Mouse (Mus musculus): ENCODE measurements around the gene Mrps35.

The Mrps35 gene

DNA sequence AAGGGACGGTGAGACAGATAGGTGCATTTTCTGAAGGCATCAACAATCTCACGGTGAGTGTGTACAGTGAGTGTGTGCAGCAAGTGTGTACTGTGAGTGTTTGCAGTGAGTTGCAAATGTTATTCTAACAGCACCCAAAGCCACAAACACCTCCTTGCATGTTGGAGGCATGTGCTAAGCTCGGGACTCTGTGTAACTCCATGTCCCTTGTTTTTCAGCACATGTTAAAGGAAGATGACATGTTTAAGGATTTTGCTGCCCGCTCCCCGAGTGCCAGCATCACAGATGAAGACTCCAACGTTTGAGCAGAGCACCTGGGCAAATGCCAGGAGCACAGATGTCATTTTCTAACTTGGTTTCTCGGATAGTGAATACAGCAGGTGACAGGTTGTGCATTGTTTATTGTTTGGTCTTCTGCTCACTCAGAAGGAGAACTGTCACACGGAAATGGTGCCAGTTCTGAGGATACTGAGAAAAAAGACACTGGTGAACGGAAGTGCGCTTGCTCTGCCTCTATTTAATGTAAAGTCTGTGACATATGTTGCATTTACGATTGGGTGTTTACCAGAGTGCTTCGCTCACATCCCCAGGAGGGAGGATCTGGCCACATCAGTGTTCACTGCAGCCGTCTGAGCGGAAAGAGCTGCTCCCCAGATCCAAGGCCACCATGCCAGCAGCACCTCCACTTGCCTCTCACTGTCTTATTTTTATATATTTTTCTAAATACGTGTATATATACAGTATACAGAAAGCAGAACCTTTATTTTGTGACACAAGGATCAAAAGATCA lies 12.3 kb upstream of the Mrps35 start:
- DNase-seq (ENCODE audit: low read depth) = no peak

DNA sequence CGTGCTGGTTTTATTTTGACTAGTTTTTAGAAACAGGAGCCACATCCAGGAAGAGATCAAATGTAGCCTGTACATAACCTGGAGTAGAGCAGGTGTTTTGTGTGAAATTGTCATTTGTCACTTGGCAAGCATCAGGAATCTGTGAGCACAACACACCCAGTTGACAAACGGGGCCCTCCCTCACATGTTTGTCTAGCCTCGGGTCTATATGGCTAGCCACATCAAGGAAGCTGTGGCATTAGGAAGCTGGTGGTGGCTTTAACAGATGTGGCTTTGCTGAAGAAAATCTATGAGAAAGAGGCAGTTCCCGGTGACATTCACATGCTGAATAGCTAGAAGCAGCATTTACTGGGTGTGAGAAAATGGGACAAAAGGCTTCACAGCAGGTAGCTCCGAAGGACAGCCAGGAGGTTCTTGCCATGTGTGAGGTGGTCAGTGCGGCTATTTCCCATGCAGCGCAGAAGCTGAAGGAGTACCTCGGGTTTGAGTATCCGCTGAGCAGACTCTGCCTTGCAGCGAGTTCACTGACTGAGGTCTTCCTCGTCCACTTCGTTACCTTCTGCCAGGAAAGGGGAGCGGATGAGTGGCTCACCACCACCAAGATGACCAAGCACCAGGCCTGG lies 10.2 kb upstream of the Mrps35 start, which contains the start of gene Rep15:
TSS of gene Rep15 (plus strand) at position 282 of the 623 bp plus-strand sequence.
- peak; percentile 37 for DNase-seq (ENCODE audit: low read depth)

DNA sequence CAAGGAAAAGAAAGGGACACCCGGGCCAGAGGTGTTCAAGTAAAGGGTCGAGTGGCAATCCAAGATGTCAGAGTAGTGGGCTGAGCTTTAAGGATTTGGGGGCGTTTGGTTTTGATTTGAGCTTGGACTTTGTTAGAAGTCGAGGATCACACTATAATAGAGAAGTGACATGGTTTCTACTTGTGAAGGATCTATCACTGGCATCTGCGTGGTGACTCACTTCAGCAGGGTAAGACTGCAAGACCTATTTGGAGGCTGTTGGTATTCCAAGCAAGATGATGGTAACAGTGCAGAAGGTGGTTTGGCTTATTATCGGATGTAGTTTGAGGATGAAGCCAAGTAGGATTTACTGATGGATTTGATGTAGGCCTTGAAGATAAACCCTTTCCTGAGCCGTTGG lies 1.1 kb downstream of the Mrps35 start:
- DNase-seq (ENCODE audit: low read depth) = no peak

DNA sequence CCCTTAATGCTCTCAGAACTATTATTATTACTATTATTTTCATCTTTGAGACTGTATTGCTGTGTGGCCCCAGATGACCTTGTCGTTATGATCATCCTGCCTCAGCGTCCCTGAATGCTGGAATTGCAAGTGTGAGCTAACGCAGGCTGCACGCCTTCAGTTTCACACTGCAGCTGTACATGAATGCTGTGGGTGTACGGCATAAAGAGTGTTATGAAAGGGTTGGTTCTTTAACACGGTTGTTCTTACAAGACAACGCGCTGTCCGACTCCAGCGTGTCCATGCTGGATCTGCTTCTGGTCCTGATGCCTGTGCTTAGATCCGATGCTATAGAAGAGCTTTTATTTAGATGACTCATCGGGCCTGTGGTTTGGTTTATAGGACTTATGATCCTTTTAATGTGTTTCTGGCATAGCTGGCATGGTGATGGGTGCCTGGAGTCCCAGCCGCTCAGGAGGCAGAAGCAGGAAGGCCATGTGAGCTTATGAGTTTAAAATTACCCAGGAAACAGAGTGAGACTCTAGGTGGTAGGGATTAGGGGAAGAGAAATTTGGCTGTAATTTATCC lies 6.8 kb downstream of the Mrps35 start:
- no peak for DNase-seq (ENCODE audit: low read depth)

DNA sequence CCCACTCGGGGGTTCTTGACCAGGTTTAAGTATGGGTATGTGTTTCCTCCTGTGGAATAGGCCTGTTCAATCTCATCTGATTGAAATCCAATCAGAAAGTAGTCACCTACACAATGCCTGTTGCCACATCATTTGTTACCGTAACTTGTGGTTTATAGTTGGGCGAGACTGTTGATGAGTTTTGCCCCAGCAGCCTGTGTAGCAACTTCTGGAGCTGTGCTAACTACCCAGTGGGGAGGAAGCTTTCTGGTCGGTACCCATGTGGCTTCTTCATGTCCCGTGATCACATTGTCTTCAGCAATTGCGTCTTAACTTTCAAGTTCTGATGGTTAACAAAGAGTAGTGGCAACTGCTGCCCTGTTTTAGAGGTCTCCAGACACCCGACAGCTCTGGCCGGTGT lies 9.1 kb downstream of the Mrps35 start:
- DNase-seq (ENCODE audit: low read depth) = no peak

DNA sequence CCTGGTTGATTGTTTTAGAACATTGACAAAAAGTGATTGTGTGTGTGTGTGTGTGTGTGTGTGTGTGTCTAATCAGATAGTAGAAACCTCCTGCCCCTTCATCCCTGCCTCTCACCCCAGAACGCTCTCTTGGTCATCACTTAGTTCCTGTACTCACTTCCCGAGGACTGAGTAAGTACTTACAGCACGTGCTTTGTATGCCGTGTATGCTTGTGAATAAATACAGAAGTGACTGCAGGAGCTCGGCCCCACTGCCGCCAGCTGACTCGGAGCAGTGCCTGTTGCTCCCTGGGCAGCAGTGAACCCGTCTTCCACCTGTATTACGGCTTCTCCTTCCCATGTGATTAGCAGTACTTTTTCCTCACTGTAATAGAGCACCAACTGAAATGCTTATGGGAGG lies 9.9 kb downstream of the Mrps35 start:
- DNase-seq (ENCODE audit: low read depth) = no peak

DNA sequence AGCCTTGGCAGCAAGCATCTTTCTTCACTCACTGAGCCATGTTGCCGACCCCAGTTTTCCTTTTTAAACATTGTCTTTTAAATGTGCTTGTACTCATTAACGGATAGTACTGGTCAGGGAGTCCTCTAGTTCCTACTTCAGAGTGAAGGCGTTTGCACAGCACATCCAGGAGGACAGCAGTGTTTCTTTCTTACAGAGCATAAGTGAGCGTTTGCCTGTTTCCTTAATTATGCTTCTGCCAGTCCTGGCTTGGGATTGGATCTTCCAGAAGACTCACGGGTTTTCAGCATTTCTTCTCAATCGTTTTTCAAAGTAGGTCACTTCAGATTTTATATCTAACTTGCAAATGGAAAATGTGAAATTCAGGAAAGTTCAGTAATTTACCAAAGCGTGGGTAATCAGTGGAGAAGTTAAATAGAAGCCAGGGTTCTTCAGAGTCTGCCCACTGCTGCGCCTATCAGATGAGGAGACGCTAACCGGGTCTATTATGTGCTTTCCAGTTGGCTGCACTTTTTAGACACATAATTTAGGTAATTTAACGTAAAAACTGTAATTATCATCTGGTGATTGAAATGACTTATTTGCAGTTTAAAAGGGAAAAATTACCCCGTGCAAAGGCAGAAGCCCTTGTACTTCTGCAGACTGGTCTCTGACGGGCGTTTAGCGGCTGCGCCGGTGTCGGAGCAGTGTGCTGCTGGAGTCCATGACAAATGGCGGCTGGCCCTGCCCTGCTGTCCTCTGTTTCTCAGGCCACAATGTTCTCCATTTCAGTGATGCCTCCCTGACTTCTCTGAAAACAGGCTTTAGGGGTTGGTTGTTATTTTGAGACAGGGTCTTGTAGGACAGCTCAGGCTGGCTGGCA lies 11.5 kb downstream of the Mrps35 start:
- no peak for DNase-seq (ENCODE audit: low read depth)

DNA sequence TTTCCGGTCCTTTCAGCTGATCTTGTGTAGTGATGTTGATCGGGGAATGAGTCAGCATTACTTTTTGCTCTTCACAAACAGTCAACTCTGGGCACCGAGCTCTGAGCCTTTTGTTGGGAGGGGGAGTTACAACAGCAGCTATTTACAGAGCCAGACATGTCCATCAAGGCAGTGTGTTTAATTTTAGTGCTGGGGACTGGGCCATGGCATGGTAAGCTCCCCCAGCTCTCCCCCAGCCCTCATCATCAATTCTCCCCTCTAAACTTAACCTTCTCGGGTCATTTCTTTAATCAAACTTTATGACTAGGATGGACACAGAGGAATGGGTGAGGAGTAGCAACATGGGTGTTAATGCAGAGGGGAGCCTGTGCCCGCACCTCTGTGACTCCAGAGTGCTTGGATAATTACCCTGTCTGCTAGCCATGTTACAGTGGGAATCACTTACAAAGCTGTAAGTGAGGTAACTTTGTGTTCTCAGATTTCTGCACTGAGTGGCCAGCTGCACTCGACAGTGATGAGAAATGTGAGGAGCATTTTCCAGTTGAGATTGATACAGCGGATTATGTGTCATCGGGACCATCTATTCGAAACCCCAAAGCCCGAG lies 12.9 kb downstream of the Mrps35 start:
- no peak for DNase-seq (ENCODE audit: low read depth)

DNA sequence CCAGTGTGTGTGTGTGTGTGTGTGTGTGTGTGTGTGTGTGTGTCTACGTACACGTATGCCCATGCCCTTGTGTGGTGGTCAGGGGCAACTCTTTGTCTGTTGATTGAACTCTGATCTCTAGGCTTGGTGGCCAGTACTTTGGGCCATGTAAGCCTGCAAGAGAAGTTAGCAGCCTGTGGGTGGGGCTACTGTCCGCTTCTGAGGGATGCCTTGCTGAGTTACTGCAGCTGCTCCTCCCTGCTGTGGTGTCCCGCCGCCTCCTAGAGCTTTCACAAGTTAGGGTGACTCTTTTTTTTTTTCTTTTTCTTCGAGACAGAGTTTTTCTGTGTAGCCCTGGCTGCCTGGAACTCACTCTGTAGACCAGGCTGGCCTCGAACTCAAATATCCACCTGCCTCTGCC lies 16.8 kb downstream of the Mrps35 start:
- DNase-seq (ENCODE audit: low read depth) = no peak

DNA sequence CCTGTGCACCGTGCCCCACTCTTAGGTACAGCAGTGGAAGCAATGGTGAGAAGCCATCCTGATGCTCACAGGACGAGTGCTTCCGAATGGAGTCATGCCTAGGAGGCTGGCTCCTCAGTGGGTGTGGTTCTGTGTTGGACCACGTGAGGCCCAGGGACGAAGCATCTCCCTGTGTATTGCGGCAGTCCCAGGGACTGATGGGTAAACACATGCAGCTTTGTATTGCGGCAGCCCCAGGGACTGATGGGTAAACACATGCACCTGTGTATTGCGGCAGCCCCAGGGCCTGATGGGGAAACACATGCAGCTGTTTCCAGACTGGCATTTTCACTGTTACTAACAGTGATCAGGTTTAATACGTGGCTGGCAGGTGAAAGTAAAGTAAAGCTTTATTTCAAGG lies 19.1 kb downstream of the Mrps35 start:
- DNase-seq (ENCODE audit: low read depth) = no peak

DNA sequence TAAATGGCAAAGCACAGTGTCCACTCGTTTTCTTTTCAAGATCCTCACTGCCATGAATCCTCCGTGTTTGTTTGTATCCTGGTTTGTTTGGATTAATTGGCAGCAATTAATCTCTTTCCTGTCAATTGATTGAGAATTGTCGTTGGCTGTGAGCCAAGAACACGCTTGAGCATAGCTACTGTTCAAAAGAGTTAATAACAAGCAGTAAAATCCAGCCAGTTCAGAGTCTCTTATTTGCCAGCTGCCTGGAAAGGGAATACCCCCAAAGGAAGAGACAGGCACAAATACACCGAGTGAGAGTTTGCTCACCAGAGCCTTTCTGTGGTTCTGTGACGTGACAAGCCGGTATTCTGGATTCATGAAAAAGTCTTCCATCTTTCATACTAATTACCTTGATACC lies 19.5 kb downstream of the Mrps35 start:
- no peak for DNase-seq (ENCODE audit: low read depth)

DNA sequence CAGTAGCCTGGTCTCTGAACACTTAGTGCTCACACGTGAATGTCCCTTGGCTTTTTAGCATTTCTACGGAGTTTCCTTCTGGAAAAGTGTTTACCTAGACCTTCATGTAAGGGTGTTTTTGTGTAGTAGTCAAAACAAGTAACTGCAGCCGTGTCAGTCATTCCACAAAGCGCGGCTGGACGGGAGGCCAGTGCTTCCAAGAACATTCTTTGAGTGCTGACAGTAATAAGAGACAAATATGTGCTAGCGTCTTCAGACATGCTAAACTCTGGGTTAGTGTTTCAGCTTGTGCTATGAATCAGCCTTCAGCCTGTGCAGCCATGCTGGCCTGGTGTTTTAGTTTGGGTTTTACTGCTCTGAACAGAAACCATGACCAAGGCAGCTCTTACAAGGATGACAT lies 20.1 kb downstream of the Mrps35 start:
- no peak for DNase-seq (ENCODE audit: low read depth)

DNA sequence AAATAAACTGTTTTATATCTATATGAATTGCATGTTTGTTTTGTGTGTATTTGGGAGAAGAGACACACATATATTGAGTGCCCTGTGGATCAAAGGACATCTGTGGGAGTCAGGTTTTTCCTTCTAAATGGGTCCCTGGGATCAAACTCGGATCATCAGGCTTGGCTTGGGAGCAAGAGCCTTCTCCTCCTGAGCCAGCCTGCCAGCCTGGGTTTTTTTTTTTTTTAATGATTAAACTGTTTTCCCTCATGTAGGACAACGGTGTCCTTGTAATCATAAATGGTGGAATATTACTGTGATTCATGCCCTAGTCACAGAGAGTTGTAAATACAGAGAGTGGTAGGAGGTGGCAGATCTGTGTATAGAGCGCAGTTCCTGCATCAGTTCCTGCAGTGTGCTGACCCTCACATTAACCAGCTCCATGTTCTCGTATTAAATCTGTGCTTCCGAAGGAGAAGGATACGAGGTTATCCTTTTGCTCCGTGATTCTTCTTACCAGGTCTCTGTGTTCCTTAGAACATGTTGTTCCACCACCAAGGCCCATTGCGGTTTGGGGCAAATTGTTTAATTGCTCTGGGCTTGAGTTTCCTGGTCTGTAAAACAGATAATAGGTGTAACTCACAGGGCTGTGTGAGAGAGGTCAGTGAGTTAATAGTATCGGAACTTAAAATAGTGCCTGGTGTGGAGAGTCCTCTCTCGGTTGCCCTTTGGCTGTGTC lies 21.8 kb downstream of the Mrps35 start:
- no peak for DNase-seq (ENCODE audit: low read depth)

DNA sequence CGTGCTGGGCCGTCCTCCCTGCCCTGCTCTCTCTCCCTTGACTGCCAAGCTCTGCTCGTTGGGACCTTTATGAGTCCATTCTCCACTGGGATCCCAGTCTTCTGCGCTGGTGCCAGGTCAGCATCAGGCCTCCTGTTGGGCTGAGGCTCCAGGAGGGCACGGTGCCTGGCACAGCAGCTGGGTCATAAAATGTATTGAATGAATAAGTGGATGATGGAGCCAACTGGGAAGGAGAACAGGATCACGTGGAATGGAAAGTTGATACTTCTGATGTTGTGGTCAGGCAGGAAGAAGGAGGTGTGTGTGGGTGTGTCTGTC lies 22.3 kb downstream of the Mrps35 start:
- DNase-seq (ENCODE audit: low read depth) = no peak

DNA sequence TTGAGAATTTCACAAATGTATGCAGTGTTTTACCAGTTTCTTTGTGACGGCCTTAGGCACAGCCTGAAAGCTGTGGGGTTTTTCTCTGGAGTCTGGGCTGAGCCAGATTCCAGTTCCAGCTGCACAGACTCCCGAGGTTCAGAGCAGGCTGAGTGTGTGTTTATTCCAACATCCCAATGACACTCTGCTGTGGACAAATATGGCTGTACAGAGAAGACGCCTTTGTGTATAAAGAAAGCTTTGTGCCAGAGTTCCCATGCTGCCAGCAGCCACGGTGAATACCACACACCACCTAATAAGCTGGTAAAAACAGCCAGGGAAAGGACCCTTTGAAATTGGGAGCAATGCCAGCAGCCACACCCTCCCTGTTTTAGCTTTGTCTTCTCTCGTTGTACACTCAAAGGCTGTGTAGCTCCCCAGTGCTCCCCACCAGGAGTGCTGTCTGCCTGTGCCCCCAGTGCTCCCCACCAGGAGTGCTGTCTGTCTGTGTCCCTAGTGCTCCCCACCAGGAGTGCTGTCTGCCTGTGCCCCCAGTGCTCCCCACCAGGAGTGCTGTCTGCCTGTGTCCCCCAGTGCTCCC lies 33.3 kb downstream of the Mrps35 start:
- no peak for DNase-seq (ENCODE audit: low read depth)

DNA sequence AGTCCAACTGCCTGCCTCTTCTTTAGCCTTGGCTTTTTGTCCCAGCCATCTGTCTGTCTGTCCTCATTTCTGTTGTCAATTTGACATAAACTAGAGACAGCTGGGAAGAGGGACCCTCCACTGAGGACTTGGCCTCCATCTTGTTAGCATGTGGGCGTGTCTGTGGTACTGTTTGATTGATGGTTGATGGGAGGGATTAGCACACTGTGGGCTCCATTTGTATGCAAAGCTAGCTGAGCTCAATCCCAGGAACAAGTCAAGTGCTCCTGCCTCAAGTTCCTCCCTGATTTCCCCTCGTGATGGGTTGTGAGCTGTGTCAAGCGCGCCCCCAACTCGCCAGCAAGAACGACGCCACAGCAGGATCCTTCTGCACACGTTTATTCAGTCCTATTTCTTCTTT lies 34.3 kb downstream of the Mrps35 start:
- no peak for DNase-seq (ENCODE audit: low read depth)

DNA sequence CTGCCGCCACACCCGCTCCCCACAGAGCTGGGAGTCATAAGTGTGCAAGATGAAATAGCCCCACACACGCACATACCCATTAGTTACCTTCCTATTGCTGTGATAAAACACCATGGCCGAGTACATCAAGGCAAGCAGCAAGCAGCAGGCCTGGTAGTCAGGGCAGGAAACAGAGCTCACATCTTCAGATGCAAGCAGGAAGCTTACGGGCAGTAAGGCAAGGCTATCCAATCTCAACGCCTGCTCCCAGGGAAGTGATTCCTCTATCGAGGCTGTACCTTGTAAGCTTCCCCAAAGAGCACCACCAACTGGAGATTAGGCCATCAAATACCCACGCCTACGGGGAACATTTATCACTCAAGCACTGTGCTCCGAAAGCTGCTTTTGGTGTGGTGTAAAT lies 37.4 kb downstream of the Mrps35 start:
- DNase-seq (ENCODE audit: low read depth) = no peak

DNA sequence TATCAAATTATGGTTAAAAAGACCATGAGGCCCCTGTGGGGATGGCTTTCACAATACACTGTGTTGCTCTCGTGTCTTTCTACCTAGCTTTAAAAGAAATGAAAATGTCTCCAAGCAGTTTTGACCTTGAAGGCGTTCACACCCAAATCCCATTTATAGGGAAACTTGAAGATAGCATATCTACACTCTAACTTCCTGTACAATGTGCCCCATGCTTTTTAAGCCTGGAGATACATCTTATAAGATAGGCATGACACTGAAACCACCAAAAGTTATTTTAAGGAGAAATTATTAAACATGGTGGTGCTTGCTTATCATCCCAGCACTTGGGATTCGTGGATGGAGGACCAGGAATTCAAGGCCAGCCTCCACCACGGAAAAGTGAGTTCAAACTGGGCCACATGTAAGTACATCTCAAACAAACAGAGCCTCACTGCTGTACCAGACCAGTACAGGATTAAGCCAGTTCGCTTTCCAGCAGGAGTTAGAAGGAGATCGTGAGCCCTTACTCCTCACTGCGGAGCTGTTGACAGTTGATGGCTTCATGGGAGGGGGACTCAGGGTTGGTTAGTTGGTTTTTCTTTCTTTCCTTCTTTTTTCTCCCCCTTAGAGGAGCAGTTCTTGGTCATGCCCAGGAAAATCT lies 43.0 kb downstream of the Mrps35 start:
- no peak for DNase-seq (ENCODE audit: low read depth)

DNA sequence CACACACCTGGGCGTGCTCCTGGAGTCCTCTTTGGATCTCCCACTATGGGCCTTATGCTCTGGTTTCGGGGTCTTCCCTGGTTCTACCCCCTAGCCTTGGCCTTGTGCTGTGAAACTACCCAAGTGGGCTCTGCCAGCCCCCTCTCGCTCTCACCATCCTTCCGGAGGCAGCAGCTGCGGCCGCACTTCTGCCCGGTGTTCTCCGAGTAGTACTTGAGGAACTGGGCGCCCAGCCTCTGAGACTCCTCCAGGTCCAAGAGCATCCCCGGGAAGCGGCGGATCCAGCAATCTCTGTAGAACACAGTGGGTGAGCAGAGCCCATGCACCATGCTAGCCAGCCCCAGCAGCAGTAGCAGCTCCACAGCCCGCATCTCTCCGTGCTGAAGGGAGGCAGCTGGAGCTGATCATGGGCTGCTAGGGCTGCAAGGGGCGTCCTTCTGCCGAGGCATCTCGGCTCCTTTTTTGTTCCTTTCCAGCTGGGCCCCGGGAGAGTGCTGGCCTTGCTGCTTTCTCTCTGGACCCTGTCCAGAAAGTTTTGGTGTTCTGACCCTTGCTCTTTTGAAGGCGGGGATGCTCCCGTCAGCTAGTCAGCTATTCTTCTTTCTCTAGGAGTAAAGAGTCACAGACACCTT lies 44.1 kb downstream of the Mrps35 start, which contains the start of gene Mansc4:
TSS of gene Mansc4 (minus strand) at position 439 of the 632 bp plus-strand sequence.
- DNase-seq (ENCODE audit: low read depth) = no peak

DNA sequence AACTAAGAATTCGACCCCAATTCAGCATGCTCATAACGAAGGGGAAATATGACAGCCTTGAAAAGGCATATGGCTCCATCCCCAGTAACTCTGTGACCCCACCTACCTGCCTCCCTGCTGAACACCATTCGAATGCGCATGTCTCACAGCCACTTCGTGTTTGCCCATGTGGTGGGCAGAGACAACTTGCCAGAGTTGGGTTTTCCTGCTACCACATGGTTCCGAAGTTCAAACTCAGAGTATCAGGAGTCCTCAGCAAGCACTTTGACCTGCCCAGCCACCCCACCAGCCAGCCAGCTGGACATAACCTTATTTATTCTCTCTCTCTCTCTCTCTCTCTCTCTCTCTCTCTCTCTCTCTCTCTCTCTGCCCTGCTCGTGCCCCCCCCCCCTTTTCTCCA lies 45.2 kb downstream of the Mrps35 start:
- no peak for DNase-seq (ENCODE audit: low read depth)
